27 mouse cellular contexts compared by ENCODE assay signal in the genomic region with DNA sequence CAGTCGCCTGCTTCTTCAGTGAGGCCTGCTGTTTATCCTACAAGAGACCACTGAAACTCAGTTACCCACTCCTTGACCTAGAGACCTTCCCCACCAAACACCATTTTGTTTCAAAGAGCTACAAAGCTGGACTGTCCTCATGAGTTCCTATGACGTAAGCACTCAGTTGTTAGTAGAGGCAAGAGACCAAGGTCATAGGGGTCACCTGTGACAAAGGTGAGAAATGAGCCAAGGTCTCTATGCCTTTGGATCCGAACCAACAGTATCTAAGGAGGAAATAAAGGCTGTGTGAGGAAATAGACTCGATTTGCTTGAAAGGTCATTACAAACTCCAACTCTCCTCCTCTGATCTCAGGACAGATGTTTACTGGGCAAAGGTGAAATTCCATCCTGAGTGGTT. TPM values are rescaled to one million over a fixed set of nuclear protein-coding genes. Genes with fewer than 3 reads are reported as not detected.
A peak's percentile ranks its signal among the peaks of the same experiment; 100 is the strongest.
DNase-seq lines count a peak whose midpoint lies in the region; ATAC-seq and TF ChIP-seq lines count a peak whose summit lies in the region.
"Had no signal": no experiment of that assay in that cellular context is flagged by ENCODE, and none has a peak within 500 bp of the region (broad histone marks: within the 10 kb centered on the region; RNA-seq: fewer than 3 reads in every experiment).

No protein-coding gene starts in this region.

- DNase-seq in kidney, adult 2 months: peak; percentile 31
- no peak for DNase-seq in kidney, adult 8-10 months
- peak; percentile 89 for DNase-seq in liver, adult 2 months (ENCODE audit: extremely low read depth, low read depth, low spot score)
- DNase-seq in liver, embryonic 11.5 days (ENCODE audit: low spot score): no peak
- DNase-seq in ES-CJ7 (ENCODE audit: low read depth, low spot score): peak; percentile 16
- no peak for DNase-seq in natural killer cell, adult 2 months (ENCODE audit: low spot score in 2 of 2)
- DNase-seq: adrenal gland, postnatal 10 days; adrenal gland, postnatal 25 days; B cell, adult 2 months; cerebellum, adult 11 months; cerebellum, adult 18-20 months; cerebellum, adult 8-10 months; cerebellum, adult 9-11 months; cerebellum, postnatal 14 days; cerebellum, postnatal 36 days; embryo, embryonic 11 days had no signal

- no peak for TF ChIP-seq CTCF in kidney, adult 2 months (conservative IDR thresholded peaks at IDR 0.05; ENCODE audit: insufficient read depth, insufficient read length, low read depth, low read length)
- TF ChIP-seq CTCF in liver, adult 2 months (IDR thresholded peaks at IDR 0.05; ENCODE audit: low read depth, low read length): no peak
- TF ChIP-seq CTCF in small intestine, adult 2 months (IDR thresholded peaks at IDR 0.05; ENCODE audit: extremely low read depth, insufficient read length, insufficient replicate concordance, low read depth, low read length): no peak

- ATAC-seq in liver, embryonic 11.5 days (replicated peaks; ENCODE audit: low FRiP score): no peak
- ATAC-seq: activated CD4-positive, CD25-positive, alpha-beta regulatory T cell, adult 4 months; CD4-positive, CD25-positive, alpha-beta regulatory T cell, adult 4 months; forebrain, embryonic 14.5 days; forebrain, embryonic 16.5 days had no signal

- H3K4me2 ChIP-seq in liver, embryonic 11.5 days: no peak overlapping the region
- H3K4me2 ChIP-seq: embryonic facial prominence, embryonic 13.5 days; embryonic facial prominence, embryonic 15.5 days; forebrain, embryonic 12.5 days had no signal

- H3K27me3 ChIP-seq in kidney, adult 2 months (replicated peaks; ENCODE audit: control insufficient read depth, insufficient read depth, low read length): no peaks in the 10 kb centered on the region
- H3K27me3 ChIP-seq in liver, adult 2 months (ENCODE audit: control insufficient read depth, insufficient read depth, low read length): no peaks in the 10 kb centered on the region
- H3K27me3 ChIP-seq in liver, embryonic 11.5 days (replicated peaks; ENCODE audit: control insufficient read depth, insufficient read depth, low read length): no peaks in the 10 kb centered on the region
- H3K27me3 ChIP-seq in small intestine, adult 2 months (ENCODE audit: control insufficient read depth, insufficient read depth, low read length): no peaks in the 10 kb centered on the region
- H3K27me3 ChIP-seq: CH12.LX; embryonic facial prominence, embryonic 13.5 days; embryonic facial prominence, embryonic 15.5 days; forebrain, embryonic 12.5 days had no signal

- no peak overlapping the region for H3K9ac ChIP-seq in liver, adult 2 months (ENCODE audit: low read depth, low read length)
- no peak overlapping the region for H3K9ac ChIP-seq in liver, embryonic 11.5 days (ENCODE audit: low read depth, low read length)
- H3K9ac ChIP-seq: embryonic facial prominence, embryonic 13.5 days; embryonic facial prominence, embryonic 15.5 days; forebrain, embryonic 12.5 days had no signal

- H3K79me2 ChIP-seq in liver, adult 2 months (ENCODE audit: control insufficient read depth, insufficient read depth, low read length): no peaks in the 10 kb centered on the region

- WGBS in kidney, adult 2 months: 53% methylated on average over 4 of the region's 4 CpGs
- WGBS in liver, adult 2 months: 30% methylated on average over 4 of the region's 4 CpGs
- 66% methylated on average over 4 of the region's 4 CpGs for WGBS in liver, embryonic 11.5 days
- WGBS in small intestine, adult 2 months: 43% methylated on average over 4 of the region's 4 CpGs

- TF ChIP-seq POLR2A in kidney, adult 2 months (IDR thresholded peaks at IDR 0.05; ENCODE audit: low read depth, low read length): no peak
- TF ChIP-seq POLR2A in liver, adult 2 months (IDR thresholded peaks at IDR 0.05; ENCODE audit: extremely low read depth, insufficient read depth, low read length): no peak
- no peak for TF ChIP-seq POLR2A in small intestine, adult 2 months (IDR thresholded peaks at IDR 0.05; ENCODE audit: low read depth, low read length)

- no peak overlapping the region for H3K27ac ChIP-seq in kidney, adult 2 months (ENCODE audit: insufficient read depth, low read depth, low read length)
- H3K27ac ChIP-seq in liver, adult 2 months (replicated peaks; ENCODE audit: insufficient read depth, low read depth, low read length): peak overlapping the region; percentile 56
- H3K27ac ChIP-seq in liver, embryonic 11.5 days (ENCODE audit: low read depth, low read length): no peak overlapping the region
- peak overlapping the region; percentile 39; the same call in 1 of the 2 replicates for H3K27ac ChIP-seq in small intestine, adult 2 months (ENCODE audit: insufficient read depth, low read depth, low read length)
- H3K27ac ChIP-seq: embryonic facial prominence, embryonic 13.5 days; embryonic facial prominence, embryonic 15.5 days; forebrain, embryonic 10.5 days; forebrain, embryonic 12.5 days had no signal

- no peaks in the 10 kb centered on the region for H3K36me3 ChIP-seq in kidney, adult 2 months (ENCODE audit: control insufficient read depth, insufficient read depth, low read length)
- H3K36me3 ChIP-seq in liver, adult 2 months (ENCODE audit: control insufficient read depth, insufficient read depth, low read length): no peaks in the 10 kb centered on the region
- no peaks in the 10 kb centered on the region for H3K36me3 ChIP-seq in liver, embryonic 11.5 days (ENCODE audit: control insufficient read depth, insufficient read depth, low read length)
- no peaks in the 10 kb centered on the region for H3K36me3 ChIP-seq in small intestine, adult 2 months (ENCODE audit: control insufficient read depth, insufficient read depth, low read length)
- H3K36me3 ChIP-seq: embryonic facial prominence, embryonic 13.5 days; embryonic facial prominence, embryonic 15.5 days; forebrain, embryonic 10.5 days; forebrain, embryonic 12.5 days had no signal

- no peaks in the 10 kb centered on the region for H3K4me1 ChIP-seq in kidney, adult 2 months (ENCODE audit: control insufficient read depth, insufficient read depth, low read length)
- peaks cover 15% of the 10 kb centered on the region for H3K4me1 ChIP-seq in liver, adult 2 months (ENCODE audit: control insufficient read depth, insufficient read depth, low read length)
- no peaks in the 10 kb centered on the region for H3K4me1 ChIP-seq in liver, embryonic 11.5 days (replicated peaks; ENCODE audit: control insufficient read depth, insufficient read depth, low read length)
- peaks cover 15% of the 10 kb centered on the region for H3K4me1 ChIP-seq in small intestine, adult 2 months (ENCODE audit: control insufficient read depth, insufficient read depth, insufficient read length, low read length)
- H3K4me1 ChIP-seq: embryonic facial prominence, embryonic 13.5 days; embryonic facial prominence, embryonic 15.5 days had no signal

- H3K9me3 ChIP-seq in liver, embryonic 11.5 days (ENCODE audit: control insufficient read depth, low read length): peaks cover 4% of the 10 kb centered on the region; the same call in 1 of the 2 replicates
- H3K9me3 ChIP-seq: embryonic facial prominence, embryonic 15.5 days; forebrain, embryonic 12.5 days had no signal

- H3K4me3 ChIP-seq in kidney, adult 2 months (ENCODE audit: insufficient read depth, low read depth, low read length): no peak overlapping the region
- no peak overlapping the region for H3K4me3 ChIP-seq in liver, adult 2 months (ENCODE audit: insufficient read depth, low read depth, low read length)
- H3K4me3 ChIP-seq in liver, embryonic 11.5 days (ENCODE audit: low read depth, low read length): no peak overlapping the region
- H3K4me3 ChIP-seq in small intestine, adult 2 months (ENCODE audit: low read depth, low read length): no peak overlapping the region
- H3K4me3 ChIP-seq: embryonic facial prominence, embryonic 13.5 days; embryonic facial prominence, embryonic 15.5 days; erythroblast, embryonic 14.5 days; forebrain, embryonic 10.5 days; forebrain, embryonic 12.5 days had no signal

RNA-seq across cellular contexts. Expression of a gene that starts 25.4 kb away (rescaled TPM):
- 5.6 and 5.8 TPM in 2 replicates for polyA plus RNA-seq in kidney, adult 2 months (2012; rRNA removed)
- 16.4 and 17.0 TPM in 2 replicates for total RNA-seq in liver, adult 2 months (2014; rRNA removed)
- 4.3 and 4.8 TPM in 2 replicates for polyA plus RNA-seq in liver, adult 2 months (2012; rRNA removed)
- polyA plus RNA-seq in liver, embryonic 11.5 days (2014; fragmentation: Nextera tagmentation; extraction: Ambion mirVana): 12.7 and 14.1 TPM in 2 replicates
- polyA plus RNA-seq in small intestine, adult 2 months (2012; rRNA removed): 7.5 and 11.8 TPM in 2 replicates

RNA-seq across cellular contexts. Expression of a gene that starts 48.9 kb away (rescaled TPM):
- 1,736 and 1,795 TPM in 2 replicates for polyA plus RNA-seq in kidney, adult 2 months (2012; rRNA removed)
- total RNA-seq in liver, adult 2 months (2014; rRNA removed): 24.3 and 38.2 TPM in 2 replicates
- 695 and 791 TPM in 2 replicates for polyA plus RNA-seq in liver, adult 2 months (2012; rRNA removed)
- 63.6 and 85.2 TPM in 2 replicates for polyA plus RNA-seq in liver, embryonic 11.5 days (2014; fragmentation: Nextera tagmentation; extraction: Ambion mirVana)
- polyA plus RNA-seq in small intestine, adult 2 months (2012; rRNA removed): 2,610 and 3,365 TPM in 2 replicates

Comparison
In these comparisons a context has a peak if more than half of its experiments do, and no peak if none do; other contexts are left out.
1. DNase-seq: peak in kidney, adult 2 months (single experiment), liver, adult 2 months (single experiment) and ES-CJ7 (single experiment); none in kidney, adult 8-10 months (0 of 2), liver, embryonic 11.5 days (single experiment) and natural killer cell, adult 2 months (0 of 2).
2. H3K27ac ChIP-seq: peak in liver, adult 2 months (single experiment) and small intestine, adult 2 months (single experiment); none in kidney, adult 2 months (single experiment) and liver, embryonic 11.5 days (single experiment).